Mouse (Mus musculus): ENCODE results near the gene Htra1.

GRCm38 (mm10) chr7:130896064-130896463 is 39.8 kb upstream of the Htra1 start:
- TF ChIP-seq POLR2A (IDR thresholded peaks at IDR 0.05; ENCODE audit: borderline replicate concordance, control insufficient read depth, low read depth, low read length) (no peak), CTCF (IDR thresholded peaks at IDR 0.05; ENCODE audit: control insufficient read depth, insufficient read depth, low read length) (no peak)

Measured in bone marrow, adult 2 months (tissue).